Mouse (Mus musculus) heart, postnatal 4 days (tissue): ENCODE data around the gene Parva. TPM values are rescaled to one million over a fixed set of nuclear protein-coding genes. Genes with fewer than 3 reads are reported as not detected.

Experiments used
- DNase-seq: peaks from one replicate; pipeline ENCODE4 v3.0.0; 2021
- total RNA-seq, 2 experiments: library from RNA; stranded (reverse); gene quantifications; 2 replicates each; pipeline ENCODE4 v1.2.3; 2021

The Parva gene
- total RNA-seq, 2 experiments from 2014 or later: 115 to 118 TPM

DNA sequence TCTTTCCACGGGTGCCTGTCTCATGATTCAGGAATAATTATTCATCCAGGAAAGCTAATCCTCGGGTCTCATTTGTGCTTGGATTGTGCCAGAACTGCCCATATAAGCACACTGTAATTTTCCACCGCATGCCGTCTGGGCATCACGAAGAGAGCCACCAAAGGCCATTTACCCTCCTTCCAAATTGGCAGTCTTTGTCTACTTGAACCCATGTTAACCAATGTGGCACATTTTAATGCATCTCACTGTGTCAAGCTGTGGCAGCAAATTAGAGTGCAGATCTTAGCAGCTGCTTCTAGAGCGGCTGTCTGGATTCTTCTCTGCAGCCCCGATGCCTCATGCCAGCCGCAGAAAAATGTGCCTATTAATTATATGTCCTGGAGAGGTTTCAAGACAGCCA lies 176.9 kb downstream of the Parva start:
- DNase-seq: no peak

DNA sequence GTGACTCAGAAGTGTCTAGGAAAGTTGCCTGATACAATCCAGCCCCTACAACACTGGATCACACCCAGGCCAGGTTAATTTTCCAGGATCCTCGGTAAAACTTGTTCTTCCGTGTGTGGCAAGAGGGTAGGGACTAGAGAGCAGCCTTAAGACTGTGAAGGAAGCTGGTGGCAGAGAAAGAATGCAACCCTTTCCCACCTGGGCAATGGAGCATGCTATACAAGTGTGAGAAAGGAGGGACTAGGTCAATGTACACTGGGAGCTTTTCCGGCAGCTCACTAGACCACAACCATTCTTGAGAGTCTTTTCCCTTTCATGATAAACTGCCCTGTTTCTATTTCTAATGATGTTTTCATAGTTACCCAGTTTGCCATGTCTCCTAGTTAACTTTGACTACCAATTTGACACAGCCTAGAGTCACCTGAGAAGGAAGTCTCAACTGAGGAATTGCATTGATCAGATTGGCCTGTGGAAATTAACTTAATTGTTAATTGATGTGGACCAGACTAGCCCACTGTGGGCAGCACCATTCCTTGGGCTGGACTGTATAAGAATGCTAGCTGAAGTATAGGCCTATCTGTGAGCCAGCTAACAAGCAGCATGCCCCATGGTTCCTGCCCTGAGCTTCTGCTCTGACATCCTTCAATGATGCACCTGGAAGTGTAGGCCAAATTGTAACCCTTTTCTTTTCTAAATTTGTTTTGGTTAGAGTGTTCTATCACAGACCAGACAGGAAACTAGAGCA lies 186.9 kb downstream of the Parva start:
- no peak for DNase-seq

DNA sequence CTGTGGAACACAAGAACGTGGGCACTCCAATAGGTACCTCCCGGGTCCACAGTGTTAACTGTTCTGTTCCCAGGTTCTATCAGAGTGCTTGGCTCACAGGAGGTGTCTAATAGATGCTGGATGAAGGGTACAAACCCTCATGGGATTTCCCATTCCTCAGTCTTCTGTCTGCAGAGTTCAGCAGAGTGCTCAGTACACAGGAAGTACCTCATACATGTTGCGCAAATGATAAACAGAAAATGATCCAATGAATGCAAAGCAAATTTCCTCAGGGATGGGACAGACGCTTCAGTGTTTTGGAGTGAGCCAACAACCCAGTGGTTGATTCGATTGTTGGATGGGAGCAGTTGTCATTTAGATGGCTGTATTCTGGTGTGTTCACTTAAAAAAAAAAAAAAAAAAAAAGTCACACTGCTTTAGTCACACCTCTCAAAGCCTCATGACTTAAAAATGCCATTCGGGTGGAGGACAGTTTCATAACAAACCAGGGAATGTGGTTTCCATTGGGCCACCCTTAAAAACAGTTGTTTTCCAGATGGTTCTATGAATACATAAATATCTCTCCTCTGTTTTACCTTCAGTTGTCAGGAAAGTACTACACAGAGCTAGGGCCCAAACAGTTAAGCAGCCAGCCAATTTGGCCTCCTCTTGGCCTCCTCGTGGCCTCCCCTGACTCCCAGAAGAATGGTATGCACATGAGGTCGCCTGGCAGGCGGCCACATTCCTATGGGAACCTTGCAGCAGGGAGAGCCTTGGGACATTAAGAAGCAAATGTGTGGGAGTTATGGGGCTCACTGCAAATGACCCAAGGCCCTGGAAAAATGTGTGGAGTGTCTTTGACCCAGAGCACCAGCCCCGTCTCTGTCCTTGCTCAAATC lies 187.7 kb downstream of the Parva start:
- peak; percentile 80 for DNase-seq

DNA sequence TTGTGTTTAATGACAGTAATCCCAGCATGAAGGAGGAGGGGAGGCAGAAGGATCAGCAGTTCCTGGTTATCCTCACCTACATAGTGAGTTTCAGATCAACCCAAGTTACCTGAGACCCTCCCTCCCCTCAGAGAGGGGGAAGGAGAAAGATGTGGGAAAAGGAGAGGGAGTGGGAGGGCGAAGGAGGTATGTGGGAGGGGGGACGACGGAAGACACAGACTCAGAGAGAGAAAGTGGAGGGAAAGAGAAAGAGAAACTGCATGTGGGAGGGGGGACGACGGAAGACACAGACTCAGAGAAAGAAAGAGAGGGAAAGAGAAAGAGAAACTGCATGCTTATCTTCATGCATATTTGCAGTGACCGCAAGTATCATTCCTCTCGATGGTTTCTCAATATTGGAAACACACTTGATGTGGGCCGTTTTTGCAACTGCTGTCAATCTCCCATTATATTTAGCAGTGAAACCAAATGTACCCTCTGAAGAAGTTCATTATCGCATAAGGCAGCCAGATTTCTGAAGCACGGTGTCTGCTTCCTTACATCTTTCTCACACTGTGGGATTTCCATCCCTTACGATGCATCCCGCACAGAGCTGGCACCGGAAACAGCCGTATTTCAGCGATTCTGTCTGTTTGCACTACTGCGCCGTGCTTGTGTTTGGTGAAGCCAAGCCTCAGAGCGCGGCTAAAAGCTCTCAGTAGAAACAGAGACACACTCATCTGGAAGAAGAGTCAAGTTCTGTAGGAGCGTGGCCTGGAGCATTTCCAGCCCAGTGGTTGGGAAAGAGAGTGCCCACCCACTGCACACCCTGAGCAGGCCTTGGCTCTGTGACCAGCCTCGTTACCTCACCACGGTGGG lies 193.2 kb downstream of the Parva start:
- peak; percentile 32 for DNase-seq

DNA sequence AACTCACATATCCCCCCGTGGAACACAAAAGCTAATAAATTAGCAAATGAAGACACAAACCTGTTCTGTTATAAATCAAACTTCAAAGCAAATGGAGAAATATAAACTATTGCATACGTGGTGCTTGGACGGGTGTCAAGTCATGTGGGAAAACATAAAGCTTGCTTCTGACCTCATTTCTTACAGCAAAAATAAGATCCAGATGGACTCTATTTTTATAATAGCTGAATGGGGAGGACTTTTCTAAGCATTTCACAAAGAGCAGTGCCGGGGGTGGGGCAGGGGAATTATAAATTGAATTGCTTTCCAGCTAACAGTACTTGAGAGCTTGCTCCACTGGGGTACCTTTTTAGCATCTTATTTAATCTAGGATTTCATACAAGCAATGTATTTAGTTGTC lies 200.2 kb downstream of the Parva start:
- no peak for DNase-seq

DNA sequence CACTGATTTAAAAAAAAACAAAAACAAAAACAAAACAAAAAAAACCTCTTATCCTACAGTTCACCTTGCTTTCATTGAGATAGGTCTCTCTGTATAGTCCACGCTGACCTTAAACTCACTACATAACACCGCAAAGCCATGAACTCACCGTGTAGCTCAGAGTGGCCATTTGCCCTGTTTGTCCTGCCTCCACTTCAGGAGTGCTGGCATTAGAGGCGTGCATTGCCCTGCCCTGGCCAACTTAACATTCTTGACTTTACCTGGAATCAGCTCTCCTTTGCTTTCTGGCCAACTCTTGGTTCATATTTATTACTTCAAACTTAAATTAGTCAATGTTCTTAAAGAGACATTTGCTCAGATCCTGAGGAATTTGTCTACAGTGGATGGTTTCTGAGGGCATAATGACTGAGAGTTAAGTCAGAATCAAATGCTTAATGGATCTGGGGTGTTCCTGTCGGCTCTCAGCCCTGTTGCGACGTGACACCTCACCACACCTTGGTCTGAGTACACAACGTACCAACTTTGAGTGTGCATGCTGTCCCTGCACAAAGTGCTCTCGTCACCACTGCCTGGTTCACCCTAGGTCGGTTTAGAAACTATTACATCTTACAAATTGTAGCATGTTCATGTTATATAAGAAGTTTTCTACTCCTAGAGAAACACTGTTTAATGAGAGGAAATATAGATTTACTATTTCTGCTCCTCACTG lies 207.4 kb downstream of the Parva start:
- DNase-seq: no peak

DNA sequence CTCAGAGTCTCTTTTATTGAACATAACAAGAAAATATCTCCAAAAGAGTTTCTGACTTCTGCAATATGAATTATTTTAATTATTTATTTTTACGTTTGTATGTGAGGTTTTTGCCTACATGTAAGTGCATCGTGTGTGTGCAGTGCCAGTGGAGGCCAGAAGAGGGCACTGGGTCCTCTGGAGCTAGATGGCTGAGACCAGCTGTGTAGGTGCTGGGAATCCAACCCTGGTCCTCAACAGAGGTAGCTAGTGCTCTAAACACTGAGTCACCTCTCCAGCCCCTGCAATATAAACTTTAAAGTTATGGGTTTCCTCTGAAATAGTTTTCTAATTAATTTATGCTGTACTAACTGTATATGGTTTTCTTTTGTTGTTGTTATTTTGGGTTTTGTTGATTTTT lies 208.6 kb downstream of the Parva start:
- no peak for DNase-seq

Other genes with a start within 250 kb of the Parva start
- 100 to 1,000 TPM; 281 to 298 TPM for gene Mical2, start 201.6 kb upstream of the Parva start, total RNA-seq